Mouse (Mus musculus) midbrain, postnatal 0 days (tissue): Measurements from ENCODE around the gene Golt1a. TPM values are rescaled to one million over a fixed set of nuclear protein-coding genes. Genes with fewer than 3 reads are reported as not detected.

ENCODE experiments used
- ATAC-seq: fragments of 200-750 bp; cut with Nextera tagmentation; 2 replicates; pipeline ENCODE4 v1.8.0; 2017; ENCODE audit warnings: moderate number of reproducible peaks, mild to moderate bottlenecking, moderate TSS enrichment, moderate library complexity; ENCODE audit not compliant: low FRiP score
- DNase-seq: peaks from one replicate; pipeline ENCODE4 v3.0.0-alpha.2; 2015; ENCODE audit warnings: low spot score
- H3K27ac ChIP-seq: fragments of 300-500 bp; sonication (generic); 2 replicates; pipeline ENCODE4 v1.5.1; 2014; ENCODE audit warnings: low read depth, mild to moderate bottlenecking, low read length, mixed read lengths
- H3K27me3 ChIP-seq: fragments of 300-500 bp; sonication (generic); 2 replicates; pipeline ENCODE4 v1.6.1; 2014; ENCODE audit warnings: low read length, control low read depth, mixed read lengths; ENCODE audit not compliant: insufficient read depth
- H3K36me3 ChIP-seq: fragments of 300-500 bp; sonication (generic); 2 replicates; pipeline ENCODE4 v1.6.1; 2014; ENCODE audit warnings: low read length, control low read depth, mixed read lengths; ENCODE audit not compliant: insufficient read depth
- H3K4me1 ChIP-seq: fragments of 300-500 bp; sonication (generic); 2 replicates; pipeline ENCODE4 v1.6.1; 2014; ENCODE audit warnings: mild to moderate bottlenecking, control low read depth, antibody characterized with exemption, low read length, mixed read lengths; ENCODE audit not compliant: insufficient read depth
- H3K4me2 ChIP-seq: fragments of 300-500 bp; sonication (generic); 2 replicates; pipeline ENCODE4 v1.6.1; 2014; ENCODE audit warnings: low read depth, mild to moderate bottlenecking, low read length, mixed read lengths; ENCODE audit not compliant: poor library complexity, severe bottlenecking
- H3K4me3 ChIP-seq: fragments of 300-500 bp; sonication (generic); 2 replicates; pipeline ENCODE4 v1.5.1; 2014; ENCODE audit warnings: low read depth, mild to moderate bottlenecking, low read length, moderate library complexity
- H3K9ac ChIP-seq: fragments of 300-500 bp; sonication (generic); replicated peaks from 2 replicates; pipeline ENCODE4 v1.6.1; 2014; ENCODE audit warnings: mild to moderate bottlenecking, low read length, moderate library complexity, mixed read lengths; ENCODE audit not compliant: poor library complexity, severe bottlenecking
- H3K9me3 ChIP-seq: fragments of 300-500 bp; sonication (generic); 2 replicates; pipeline ENCODE4 v1.6.1; 2016; ENCODE audit warnings: low read length, control low read depth
- CTCF ChIP-seq: IDR thresholded peaks from 2 replicates; pipeline ENCODE4 v1.5.1; 2016; ENCODE audit warnings: antibody characterized with exemption, mild to moderate bottlenecking
- WGBS: fragments of 180-500 bp; shearing (Covaris S2); extraction: QIAGEN DNeasy Blood & Tissue Kit; methylation state at CpG from one replicate; pipeline ENCODE4 v1.1.7; 2014; 5-methylcytosine and 5-hydroxymethylcytosine counted together
- polyA plus RNA-seq: library from polyadenylated mRNA; unstranded; fragments of >200 nt; fragmentation: Nextera tagmentation; extraction: Ambion mirVana; gene quantifications from 2 replicates; pipeline ENCODE4 v1.2.1, GENCODE M21; 2015
- total RNA-seq: library from RNA; depleted of rRNA; stranded (reverse); fragments of >200 nt; gene quantifications from 2 replicates; pipeline ENCODE4 v1.2.3, GENCODE M21; 2014

Golt1a gene
- total and polyA plus RNA-seq, 2 experiments from 2014 or later: not detected

GRCm38 (mm10) chr1:133307318-133307717 lies 2.3 kb upstream of the Golt1a start:
- WGBS: 13% methylated on average over 6 of the region's 6 CpGs
- Histone ChIP-seq H3K4me1 (peaks cover 3% of the 10 kb centered on the region; the same call in 1 of the 2 replicates), H3K4me2 (no peak overlapping the region), H3K4me3 (no peak overlapping the region), H3K36me3 (0 out of 2 replicates have a peak, but pooled peaks cover 2% of the 10 kb centered on the region), H3K27me3 (no peaks in the 10 kb centered on the region), H3K9ac (no peak overlapping the region), H3K27ac (no peak overlapping the region), H3K9me3 (no peaks in the 10 kb centered on the region)
- peak; percentile 88 for TF ChIP-seq CTCF
- ATAC-seq (no peak), DNase-seq (peak; percentile 91)

- TF ChIP-seq CTCF: peak; percentile 69
- H3K4me1 ChIP-seq: peaks cover 3% of the 10 kb centered on the region; the same call in 1 of the 2 replicates
- H3K9me3 ChIP-seq: no peaks in the 10 kb centered on the region
- H3K4me3 ChIP-seq: no peak overlapping the region
- H3K4me2 ChIP-seq: no peak overlapping the region
- H3K27ac ChIP-seq: no peak overlapping the region
- ATAC-seq (peak; percentile 48; the same call in 1 of the 2 replicates), DNase-seq (peak; percentile 22)
- no peaks in the 10 kb centered on the region for H3K36me3 ChIP-seq
- no peak overlapping the region for H3K9ac ChIP-seq
- H3K27me3 ChIP-seq: no peaks in the 10 kb centered on the region
- 55% methylated on average over 4 of the region's 4 CpGs for WGBS
Observed at GRCm38 (mm10) chr1:133311240-133311639, 1.6 kb downstream of the Golt1a start.

DNA sequence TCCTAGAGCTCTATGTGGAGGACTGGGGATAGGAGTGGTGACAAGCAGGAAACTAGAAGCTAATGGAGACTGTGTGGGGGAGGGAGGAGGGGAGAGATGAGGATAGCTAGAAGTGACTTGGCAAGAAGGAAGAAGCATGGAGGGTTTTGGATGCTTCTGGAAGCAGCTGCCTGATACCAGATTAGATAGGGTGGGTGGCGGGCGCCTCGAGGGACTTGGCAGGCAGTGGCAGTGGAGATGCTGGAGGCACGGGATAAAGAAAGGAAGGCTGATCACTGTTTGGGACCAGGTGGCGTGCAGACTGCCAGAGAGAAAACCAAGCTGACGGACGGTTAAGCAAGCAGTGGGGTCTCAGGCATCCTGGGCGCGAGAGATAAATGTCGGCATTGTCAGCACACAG lies 2.3 kb downstream of the Golt1a start:
- ATAC-seq (0 out of 2 replicates have a peak, but pooled peaks have one; percentile 29), DNase-seq (peak; percentile 87)
- peak overlapping the region; percentile 18; the same call in 1 of the 2 replicates for H3K4me2 ChIP-seq
- no peak overlapping the region for H3K9ac ChIP-seq
- H3K36me3 ChIP-seq: no peaks in the 10 kb centered on the region
- WGBS: 8% methylated on average over 10 of the region's 10 CpGs
- no peaks in the 10 kb centered on the region for H3K27me3 ChIP-seq
- no peak for TF ChIP-seq CTCF
- no peak overlapping the region for H3K4me3 ChIP-seq
- no peaks in the 10 kb centered on the region for H3K9me3 ChIP-seq
- H3K4me1 ChIP-seq: peaks cover 3% of the 10 kb centered on the region; the same call in 1 of the 2 replicates
- no peak overlapping the region for H3K27ac ChIP-seq

DNA sequence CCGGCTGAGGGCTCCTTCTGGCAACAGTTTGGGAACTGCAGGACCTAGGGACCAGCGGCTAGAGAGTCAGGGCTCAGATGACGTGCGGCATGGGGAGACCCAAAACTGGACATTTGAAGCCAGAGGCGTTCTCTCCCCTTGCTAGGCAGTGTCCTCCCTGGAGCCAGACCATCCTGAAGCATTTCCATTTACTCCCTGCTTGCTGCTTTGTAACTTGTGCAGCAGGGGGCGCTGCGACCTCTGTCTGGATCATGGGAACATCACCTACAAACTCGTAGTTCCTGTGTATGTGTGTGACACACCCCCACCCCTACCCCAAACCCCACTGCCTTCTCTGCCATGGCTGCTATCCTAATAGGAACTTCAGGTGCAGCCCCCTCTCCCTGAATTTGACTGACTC lies 4.8 kb downstream of the Golt1a start:
- DNase-seq (peak; percentile 68), ATAC-seq (no peak)
- H3K9me3 ChIP-seq: no peaks in the 10 kb centered on the region
- H3K27me3 ChIP-seq: no peaks in the 10 kb centered on the region
- no peaks in the 10 kb centered on the region for H3K36me3 ChIP-seq
- no peak overlapping the region for H3K4me3 ChIP-seq
- H3K27ac ChIP-seq: no peak overlapping the region
- peaks cover 3% of the 10 kb centered on the region; the same call in 1 of the 2 replicates for H3K4me1 ChIP-seq
- TF ChIP-seq CTCF: peak; percentile 79
- WGBS: 23% methylated on average over 8 of the region's 8 CpGs
- no peak overlapping the region for H3K4me2 ChIP-seq
- H3K9ac ChIP-seq: no peak overlapping the region

GRCm38 (mm10) chr1:133315775-133316174 lies 6.2 kb downstream of the Golt1a start:
- no peaks in the 10 kb centered on the region for H3K9me3 ChIP-seq
- DNase-seq (no peak), ATAC-seq (no peak)
- H3K27me3 ChIP-seq: no peaks in the 10 kb centered on the region
- peaks cover 3% of the 10 kb centered on the region; the same call in 1 of the 2 replicates for H3K4me1 ChIP-seq
- no peak overlapping the region for H3K27ac ChIP-seq
- no peak overlapping the region for H3K9ac ChIP-seq
- H3K4me3 ChIP-seq: no peak overlapping the region
- TF ChIP-seq CTCF: no peak
- H3K36me3 ChIP-seq: no peaks in the 10 kb centered on the region
- H3K4me2 ChIP-seq: no peak overlapping the region
- 86% methylated on average over 6 of the region's 6 CpGs for whole genome bisulfite sequencing

DNA sequence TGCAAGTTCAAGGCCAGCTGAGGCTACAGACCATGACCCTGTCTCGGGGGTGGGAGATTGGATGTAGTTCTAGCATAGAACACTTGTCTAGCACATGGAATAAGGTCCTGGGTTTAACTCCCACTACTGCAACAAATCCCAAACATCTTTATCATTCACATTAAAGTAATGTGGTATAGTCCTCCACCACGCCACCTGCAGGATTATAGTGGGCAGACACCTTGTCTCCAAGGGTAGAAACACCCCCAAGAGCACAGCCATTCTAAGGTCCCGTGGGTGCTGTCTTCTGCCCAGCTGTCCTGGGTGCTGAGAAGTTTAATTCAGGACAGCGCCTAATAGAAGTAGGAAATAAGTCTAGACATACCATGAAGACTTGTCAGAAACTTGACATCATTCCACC lies 7.0 kb downstream of the Golt1a start:
- no peak overlapping the region for H3K4me3 ChIP-seq
- no peak for ATAC-seq

More for the DNA sequence above, 7.0 kb downstream of the Golt1a start:
- H3K27ac ChIP-seq: no peak overlapping the region
- 85% methylated on average over 4 of the region's 4 CpGs for WGBS
- DNase-seq: no peak
- H3K27me3 ChIP-seq: no peaks in the 10 kb centered on the region
- no peaks in the 10 kb centered on the region for H3K9me3 ChIP-seq
- H3K9ac ChIP-seq: no peak overlapping the region
- H3K4me2 ChIP-seq: no peak overlapping the region
- H3K36me3 ChIP-seq: no peaks in the 10 kb centered on the region
- peaks cover 3% of the 10 kb centered on the region; the same call in 1 of the 2 replicates for H3K4me1 ChIP-seq
- TF ChIP-seq CTCF: no peak; the same call in 1 of the 2 replicates
